Mouse (Mus musculus) ES-E14 (cell line): ENCODE results near the gene Ptgs1.
"Not testable (repeated sequence)": the region's sequence is repeated elsewhere in the genome, so short reads cannot be mapped to it uniquely, and the experiment has no call there.

ENCODE experiments used
- HCFC1 ChIP-seq: IDR thresholded peaks from 2 replicates; pipeline ENCODE4 v1.6.1; 2012; ENCODE audit warnings: low read length, inconsistent platforms, borderline replicate concordance; ENCODE audit not compliant: insufficient read depth
- ZC3H11A ChIP-seq: IDR thresholded peaks from 2 replicates; pipeline ENCODE4 v1.6.1; 2012; ENCODE audit warnings: low read depth, mild to moderate bottlenecking, inconsistent platforms, low read length, borderline replicate concordance

- not testable (repeated sequence) for TF ChIP-seq ZC3H11A, HCFC1
Observed at GRCm38 (mm10) chr2:36189200-36189599, 41.0 kb upstream of the Ptgs1 start.
